Comparison of ENCODE assay signal across 8 mouse cellular contexts in the genomic region with DNA sequence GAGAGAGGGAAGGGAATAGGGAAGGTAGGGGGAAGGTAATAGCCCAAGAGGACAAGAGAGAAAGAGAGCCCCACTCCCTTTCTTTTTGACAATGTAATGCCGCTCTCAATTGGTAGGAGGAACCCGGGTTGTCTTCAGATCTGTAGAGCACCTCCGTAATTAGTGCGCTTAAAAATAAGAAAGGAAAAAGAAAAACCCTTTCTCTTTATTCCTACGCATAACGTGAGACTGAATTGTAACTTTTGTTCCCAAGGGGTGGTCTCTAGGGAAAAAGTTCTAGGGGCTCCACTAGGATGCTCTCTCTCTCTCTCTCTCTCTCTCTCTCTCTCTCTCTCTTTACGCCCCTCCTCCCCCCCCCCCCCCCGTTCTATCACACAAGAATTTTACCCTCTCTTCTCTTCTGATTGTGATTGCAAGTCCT. TPM values are rescaled to one million over a fixed set of nuclear protein-coding genes. Genes with fewer than 3 reads are reported as not detected.
A peak's percentile ranks its signal among the peaks of the same experiment; 100 is the strongest.
DNase-seq lines count a peak whose midpoint lies in the region; ATAC-seq and TF ChIP-seq lines count a peak whose summit lies in the region.

No protein-coding gene starts in this region.

- H3K4me2 ChIP-seq in kidney, embryonic 15.5 days = peak overlapping the region; percentile 81
- H3K4me2 ChIP-seq in forebrain, postnatal 0 days (ENCODE audit: low read depth) = peak overlapping the region; percentile 75
- H3K4me2 ChIP-seq in midbrain, embryonic 12.5 days (replicated peaks) = peak overlapping the region; percentile 58

- intact Hi-C loops in gastrocnemius, postnatal 14 days (cut with DNase I; ENCODE audit: low total_unique reads) = no loop called here

- 0% methylated on average over 7 of the region's 8 CpGs for WGBS in kidney, embryonic 15.5 days
- whole genome bisulfite sequencing in forebrain, postnatal 0 days = 0% methylated on average over 7 of the region's 8 CpGs
- 0% methylated on average over 7 of the region's 8 CpGs for WGBS in midbrain, embryonic 12.5 days

- no peaks in the 10 kb centered on the region for H3K27me3 ChIP-seq in kidney, embryonic 15.5 days
- no peaks in the 10 kb centered on the region for H3K27me3 ChIP-seq in forebrain, postnatal 0 days (ENCODE audit: insufficient read depth, low read length)
- no peaks in the 10 kb centered on the region for H3K27me3 ChIP-seq in midbrain, embryonic 12.5 days

- no peaks in the 10 kb centered on the region for H3K9me3 ChIP-seq in kidney, embryonic 15.5 days (replicated peaks)
- no peaks in the 10 kb centered on the region for H3K9me3 ChIP-seq in forebrain, postnatal 0 days (ENCODE audit: low read length)
- H3K9me3 ChIP-seq in midbrain, embryonic 12.5 days = no peaks in the 10 kb centered on the region

- H3K36me3 ChIP-seq in kidney, embryonic 15.5 days = no peaks in the 10 kb centered on the region
- no peaks in the 10 kb centered on the region for H3K36me3 ChIP-seq in forebrain, postnatal 0 days (ENCODE audit: insufficient read depth)
- H3K36me3 ChIP-seq in midbrain, embryonic 12.5 days = no peaks in the 10 kb centered on the region

- peaks cover 51% of the 10 kb centered on the region for H3K4me1 ChIP-seq in kidney, embryonic 15.5 days
- H3K4me1 ChIP-seq in forebrain, postnatal 0 days (ENCODE audit: insufficient read depth) = peaks cover 14% of the 10 kb centered on the region; the same call in 1 of the 2 replicates
- H3K4me1 ChIP-seq in midbrain, embryonic 12.5 days = peaks cover 44% of the 10 kb centered on the region

- TF ChIP-seq CTCF in forebrain, postnatal 0 days (IDR thresholded peaks at IDR 0.05; ENCODE audit: low read depth) = no peak

- H3K9ac ChIP-seq in kidney, embryonic 15.5 days = peak overlapping the region; percentile 96
- peak overlapping the region; percentile 94 for H3K9ac ChIP-seq in forebrain, postnatal 0 days
- peak overlapping the region; percentile 94 for H3K9ac ChIP-seq in midbrain, embryonic 12.5 days (replicated peaks)

- DNase-seq in kidney, postnatal 4 days = no peak
- peak; percentile 38 for DNase-seq in MEL-GATA-1-ER (ENCODE audit: extremely low read depth, low read depth)
- DNase-seq in forebrain, postnatal 0 days = no peak
- DNase-seq in adrenal gland, adult 2 months = no peak
- no peak for DNase-seq in layer of hippocampus, adult 8-10 months (ENCODE audit: low spot score in 2 of 2)
- no peak for DNase-seq in gastrocnemius, postnatal 14 days

- ATAC-seq in kidney, embryonic 15.5 days (replicated peaks; ENCODE audit: low FRiP score) = no peak
- ATAC-seq in forebrain, postnatal 0 days = no peak
- ATAC-seq in midbrain, embryonic 12.5 days (ENCODE audit: low FRiP score, low read depth) = no peak

- H3K27ac ChIP-seq in kidney, embryonic 15.5 days = peak overlapping the region; percentile 100
- H3K27ac ChIP-seq in forebrain, postnatal 0 days (ENCODE audit: low read depth, low read length) = 0 out of 2 replicates have a peak overlapping the region, but pooled peaks have one; percentile 98
- peak overlapping the region; percentile 100 for H3K27ac ChIP-seq in midbrain, embryonic 12.5 days (replicated peaks)

- H3K4me3 ChIP-seq in kidney, embryonic 15.5 days (replicated peaks) = peak overlapping the region; percentile 83
- H3K4me3 ChIP-seq in forebrain, postnatal 0 days (ENCODE audit: low read depth, low read length) = peak overlapping the region; percentile 53
- peak overlapping the region; percentile 66 for H3K4me3 ChIP-seq in midbrain, embryonic 12.5 days

RNA-seq across cellular contexts. Expression of a gene that starts 1.0 kb away (rescaled TPM):
- polyA plus RNA-seq in kidney, embryonic 15.5 days (2015; fragmentation: Nextera tagmentation; extraction: Ambion mirVana) = 11.4 and 13.0 TPM in 2 replicates
- total RNA-seq in forebrain, postnatal 0 days (2014; rRNA removed) = 7.1 TPM in 2 replicates
- 3.0 and 3.3 TPM in 2 replicates for polyA plus RNA-seq in forebrain, postnatal 0 days (2015; fragmentation: Nextera tagmentation; extraction: Ambion mirVana)
- polyA plus RNA-seq in midbrain, embryonic 12.5 days (2016; fragmentation: Nextera tagmentation; extraction: Ambion mirVana) = 13.5 and 13.9 TPM in 2 replicates
- total RNA-seq in adrenal gland, adult 2 months (2021) = 10 to 100 TPM; 33.0 to 60.5 TPM
- polyA plus RNA-seq in adrenal gland, adult 2 months (2012; rRNA removed) = 34.1 and 36.5 TPM in 2 replicates
- total RNA-seq in layer of hippocampus, adult 8-10 months (2022) = 10 to 100 TPM; 10.7 to 14.7 (median 12.2) TPM
- 1 to 10 TPM; 7.8 to 8.3 TPM for total RNA-seq in gastrocnemius, postnatal 14 days (2021)
